Mouse (Mus musculus) megakaryocyte, embryonic 14.5 days (primary cell): ENCODE data around the gene Olfr1347.

Experiments used
- FLI1 ChIP-seq: IDR thresholded peaks from 2 replicates; pipeline ENCODE4 v1.6.1; 2012; ENCODE audit warnings: low read length, inconsistent platforms, mixed read lengths
- GATA1 ChIP-seq: IDR thresholded peaks from 3 replicates; pipeline ENCODE4 v1.6.1; 2012; ENCODE audit warnings: mixed read lengths, low read length, inconsistent platforms, borderline replicate concordance

DNA sequence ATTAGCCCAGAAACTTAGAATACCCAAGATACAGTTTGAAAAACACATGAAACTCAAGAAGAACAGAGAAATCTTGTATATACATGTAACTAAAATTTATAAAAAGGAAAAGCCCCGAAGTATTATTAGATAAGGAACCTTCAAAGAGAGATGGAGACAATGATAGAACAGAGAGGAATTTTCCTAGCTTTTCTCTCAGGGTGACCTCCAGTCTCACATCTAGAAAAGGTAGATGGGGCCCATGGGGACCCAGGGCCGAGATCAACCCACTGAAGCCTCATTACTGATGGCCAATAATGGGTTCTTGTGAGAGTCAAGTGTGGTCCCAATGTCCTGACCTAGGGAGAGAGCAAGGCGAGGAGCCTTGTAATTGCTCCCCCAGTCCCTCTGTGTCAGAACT lies 61.2 kb downstream of the Olfr1347 start, which contains the start of gene Olfr1344:
- TF ChIP-seq GATA1 (no peak), FLI1 (no peak)
